Mouse (Mus musculus): ENCODE data around the gene Elk3.

- TF ChIP-seq POLR2A (IDR thresholded peaks at IDR 0.05; ENCODE audit: borderline replicate concordance, control insufficient read depth, low read depth, low read length) (no peak), CTCF (IDR thresholded peaks at IDR 0.05; ENCODE audit: control insufficient read depth, insufficient read depth, low read length) (no peak)
Observed at GRCm38 (mm10) chr10:93298208-93298607, 12.7 kb downstream of the Elk3 start.
